Mouse (Mus musculus) kidney, adult 2 months (tissue): ENCODE measurements around the gene Arhgef38.

Experiments used
- CTCF ChIP-seq: fragments of 200-500 bp; conservative IDR thresholded peaks from 2 replicates; pipeline ENCODE4 v1.5.1; 2011; ENCODE audit warnings: low read depth, mild to moderate bottlenecking, control low read depth, low read length, moderate library complexity, mixed read lengths; ENCODE audit not compliant: insufficient read depth, insufficient read length
- POLR2A ChIP-seq: fragments of 200-500 bp; IDR thresholded peaks from one replicate; pipeline ENCODE4 v1.6.1; 2011; ENCODE audit warnings: low read depth, low read length, control low read depth

DNA sequence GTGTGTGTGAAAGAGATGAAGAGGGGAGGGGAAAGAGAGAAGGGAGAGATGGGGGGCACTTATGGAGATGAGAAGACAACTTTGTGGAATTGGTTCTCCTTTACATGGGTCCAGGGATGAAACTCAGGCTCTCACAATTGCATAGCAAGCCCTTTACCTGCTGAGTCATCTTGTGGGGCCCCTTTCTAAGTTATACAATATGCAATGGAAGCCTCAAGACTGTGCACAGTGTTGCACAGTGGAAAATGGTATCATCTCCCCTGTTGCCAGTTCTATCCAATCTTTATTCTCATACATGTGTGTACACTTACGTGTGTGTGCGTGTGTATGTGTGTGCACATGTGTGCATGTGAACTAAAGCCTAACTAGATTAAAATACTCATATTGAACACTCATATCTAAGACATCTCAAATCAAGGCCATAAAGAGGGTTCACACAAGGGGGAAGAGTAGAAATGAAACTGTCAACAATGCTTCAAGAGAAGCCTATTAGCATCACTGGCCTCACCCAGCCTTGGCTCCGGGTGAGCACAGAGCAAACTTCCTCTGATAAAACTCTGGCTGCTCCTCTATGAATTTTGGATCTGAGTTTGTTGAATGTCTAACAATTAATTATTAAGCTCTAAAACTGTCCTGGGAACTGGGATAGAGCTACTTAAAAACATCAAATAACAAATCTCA, 21.2 kb downstream of the Arhgef38 start:
- TF ChIP-seq POLR2A: no peak
- no peak for TF ChIP-seq CTCF
